Mouse (Mus musculus) gastrocnemius, adult 18-20 months (tissue): ENCODE data around the gene Heatr5b. TPM values are rescaled to one million over a fixed set of nuclear protein-coding genes. Genes with fewer than 3 reads are reported as not detected.

ENCODE experiments used
- total RNA-seq, 2 experiments: library from RNA; stranded (reverse); gene quantifications; 2 replicates each; pipeline ENCODE4 v1.2.3; 2021

Gene Heatr5b
- total RNA-seq, 2 experiments from 2014 or later: 7.6 to 9.0 TPM

Other genes with a start within 250 kb of the Heatr5b start
- 1 to 10 TPM; 6.0 to 6.1 TPM for gene Strn, start 98.2 kb downstream of the Heatr5b start, total RNA-seq
- gene Gpatch11, start 203 bp upstream of the Heatr5b start, total RNA-seq: 10 to 100 TPM; 25.1 to 26.1 TPM
- gene Eif2ak2, start 47.2 kb upstream of the Heatr5b start, total RNA-seq: 1 to 10 TPM; 2.8 to 3.3 TPM
- not detected for gene Sult6b1, start 71.6 kb upstream of the Heatr5b start, total RNA-seq
- 10 to 100 TPM; 40.3 to 41.9 TPM for gene Cebpzos, start 81.1 kb upstream of the Heatr5b start, total RNA-seq
- 10 to 100 TPM; 25.6 to 28.5 TPM for gene Cebpz, start 101.7 kb upstream of the Heatr5b start, total RNA-seq
- gene Ndufaf7, start 101.8 kb upstream of the Heatr5b start, total RNA-seq: 10 to 100 TPM; 22.6 to 28.5 TPM
- gene Prkd3, start 185.5 kb upstream of the Heatr5b start, total RNA-seq: 1 to 10 TPM; 7.7 to 9.1 TPM
- 1 to 10 TPM; 2.3 to 3.5 TPM for gene Qpct, start 216.5 kb upstream of the Heatr5b start, total RNA-seq